Mouse (Mus musculus) embryo, embryonic 10 days (tissue): ENCODE results near the gene Farp1.

Experiments used
- DNase-seq: peaks from one replicate; pipeline ENCODE4 v3.0.0-alpha.2; 2015; ENCODE audit warnings: low spot score

Farp1 gene

GRCm38 (mm10) chr14:121220040-121220322 lies 185.0 kb downstream of the Farp1 start:
- no peak for DNase-seq

- peak; percentile 54 for DNase-seq
These were observed 185.7 kb downstream of the Farp1 start for GRCm38 (mm10) chr14:121220723-121221122.

GRCm38 (mm10) chr14:121225804-121226203 lies 190.8 kb downstream of the Farp1 start:
- DNase-seq = no peak

GRCm38 (mm10) chr14:121229036-121229773 lies 194.2 kb downstream of the Farp1 start:
- no peak for DNase-seq

GRCm38 (mm10) chr14:121231232-121231631 lies 196.2 kb downstream of the Farp1 start:
- no peak for DNase-seq

- peak; percentile 44 for DNase-seq
These were observed 199.8 kb downstream of the Farp1 start for GRCm38 (mm10) chr14:121234741-121235307.

GRCm38 (mm10) chr14:121236736-121237135 lies 201.7 kb downstream of the Farp1 start:
- DNase-seq = no peak

GRCm38 (mm10) chr14:121238727-121239126 lies 203.7 kb downstream of the Farp1 start:
- DNase-seq = no peak

GRCm38 (mm10) chr14:121239386-121239785 lies 204.4 kb downstream of the Farp1 start:
- DNase-seq = no peak

- no peak for DNase-seq
These were observed 209.1 kb downstream of the Farp1 start for GRCm38 (mm10) chr14:121244104-121244503.

- no peak for DNase-seq
These were observed 211.2 kb downstream of the Farp1 start for GRCm38 (mm10) chr14:121246048-121246731.

GRCm38 (mm10) chr14:121247287-121247686 lies 212.3 kb downstream of the Farp1 start:
- DNase-seq = peak; percentile 58

- no peak for DNase-seq
These were observed 213.3 kb downstream of the Farp1 start for GRCm38 (mm10) chr14:121248346-121248745.

- DNase-seq = no peak
These were observed 216.1 kb downstream of the Farp1 start for GRCm38 (mm10) chr14:121251099-121251498.

- no peak for DNase-seq
These were observed 216.7 kb downstream of the Farp1 start for GRCm38 (mm10) chr14:121251708-121252107.

GRCm38 (mm10) chr14:121252542-121252941 lies 217.5 kb downstream of the Farp1 start:
- no peak for DNase-seq

- DNase-seq = no peak
These were observed 219.9 kb downstream of the Farp1 start for GRCm38 (mm10) chr14:121254869-121255268.

GRCm38 (mm10) chr14:121255469-121255868 lies 220.5 kb downstream of the Farp1 start:
- DNase-seq = no peak

GRCm38 (mm10) chr14:121256896-121257295 lies 221.9 kb downstream of the Farp1 start:
- DNase-seq = no peak

- DNase-seq = no peak
These were observed 224.3 kb downstream of the Farp1 start for GRCm38 (mm10) chr14:121259332-121259731.

- peak; percentile 75 for DNase-seq
These were observed 224.8 kb downstream of the Farp1 start for GRCm38 (mm10) chr14:121259789-121260188.

GRCm38 (mm10) chr14:121261229-121261879 lies 226.4 kb downstream of the Farp1 start:
- DNase-seq = no peak

- DNase-seq = no peak
These were observed 227.6 kb downstream of the Farp1 start for GRCm38 (mm10) chr14:121262606-121263005.
